Mouse (Mus musculus) erythroblast, embryonic 14.5 days (primary cell): ENCODE data around the gene Jag2.

Source experiments
- GATA1 ChIP-seq: IDR thresholded peaks from 2 replicates; pipeline ENCODE4 v1.6.1; 2012; ENCODE audit warnings: low read length, inconsistent platforms, mixed read lengths
- TAL1 ChIP-seq: IDR thresholded peaks from 3 replicates; pipeline ENCODE4 v1.6.1; 2012; ENCODE audit warnings: low read length, inconsistent platforms, mixed read lengths

DNA sequence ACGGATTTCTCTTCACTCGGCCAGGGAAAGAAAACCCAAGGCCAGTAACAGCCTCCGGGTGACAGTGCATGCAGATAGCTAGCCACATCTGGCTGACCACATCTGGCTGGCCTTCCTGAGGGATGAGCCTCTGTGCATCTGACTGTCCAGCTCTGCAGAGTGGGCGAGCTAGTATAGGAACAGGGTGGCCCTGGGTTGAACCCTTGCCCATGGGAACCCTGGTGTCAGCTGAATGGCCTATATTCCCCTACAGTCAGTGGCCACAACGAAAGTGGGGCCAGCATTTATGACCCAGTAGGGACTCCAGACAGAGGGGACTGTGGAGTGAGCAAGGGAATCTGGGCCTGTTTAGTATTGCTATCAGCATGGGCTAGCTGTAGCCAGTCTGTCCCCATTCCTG lies 24.6 kb downstream of the Jag2 start:
- TF ChIP-seq GATA1 (no peak), TAL1 (no peak)
